In genomic region chr11:4250290-4250689, GRCm38 (mm10) we compare ENCODE assay signal across 24 mouse cellular contexts. TPM values are rescaled to one million over a fixed set of nuclear protein-coding genes. Genes with fewer than 3 reads are reported as not detected.
A peak's percentile ranks its signal among the peaks of the same experiment; 100 is the strongest.
DNase-seq lines count a peak whose midpoint lies in the region; ATAC-seq and TF ChIP-seq lines count a peak whose summit lies in the region.
"Had no signal": no experiment of that assay in that cellular context is flagged by ENCODE, and none has a peak within 500 bp of the region (broad histone marks: within the 10 kb centered on the region; RNA-seq: fewer than 3 reads in every experiment).

No protein-coding gene starts in this region.

- TF ChIP-seq EP300 in stomach, postnatal 0 days (optimal IDR thresholded peaks at IDR 0.05): no peak

- intact Hi-C loops in gastrocnemius, adult 2 months (cut with DNase I): no loop called here

- H3K79me2 ChIP-seq in liver, adult 2 months (ENCODE audit: control insufficient read depth, insufficient read depth, low read length): no peaks in the 10 kb centered on the region

- no peaks in the 10 kb centered on the region for H3K27me3 ChIP-seq in liver, adult 2 months (ENCODE audit: control insufficient read depth, insufficient read depth, low read length)
- no peaks in the 10 kb centered on the region for H3K27me3 ChIP-seq in liver, embryonic 11.5 days (replicated peaks; ENCODE audit: control insufficient read depth, insufficient read depth, low read length)
- no peaks in the 10 kb centered on the region for H3K27me3 ChIP-seq in stomach, embryonic 15.5 days (replicated peaks)
- H3K27me3 ChIP-seq in stomach, postnatal 0 days (ENCODE audit: control insufficient read depth, insufficient read depth, low read length): no peaks in the 10 kb centered on the region
- no peaks in the 10 kb centered on the region for H3K27me3 ChIP-seq in liver, embryonic 16.5 days (ENCODE audit: control insufficient read depth, insufficient read depth, low read depth, low read length)
- no peaks in the 10 kb centered on the region for H3K27me3 ChIP-seq in limb, embryonic 10.5 days (ENCODE audit: low read depth, poor library complexity, severe bottlenecking)
- H3K27me3 ChIP-seq: embryonic facial prominence, embryonic 15.5 days; heart, embryonic 15.5 days; hindbrain, embryonic 13.5 days had no signal

- no peaks in the 10 kb centered on the region; the same call in 1 of the 2 replicates for H3K4me1 ChIP-seq in liver, adult 2 months (ENCODE audit: control insufficient read depth, insufficient read depth, low read length)
- peaks cover 8% of the 10 kb centered on the region for H3K4me1 ChIP-seq in liver, embryonic 11.5 days (replicated peaks; ENCODE audit: control insufficient read depth, insufficient read depth, low read length)
- no peaks in the 10 kb centered on the region for H3K4me1 ChIP-seq in stomach, embryonic 15.5 days
- no peaks in the 10 kb centered on the region for H3K4me1 ChIP-seq in stomach, postnatal 0 days (replicated peaks; ENCODE audit: control insufficient read depth, insufficient read depth)
- peaks cover 13% of the 10 kb centered on the region for H3K4me1 ChIP-seq in liver, embryonic 16.5 days (ENCODE audit: control insufficient read depth, low read depth, low read length)
- peaks cover 15% of the 10 kb centered on the region for H3K4me1 ChIP-seq in limb, embryonic 10.5 days
- H3K4me1 ChIP-seq: embryonic facial prominence, embryonic 15.5 days; heart, embryonic 10.5 days; heart, embryonic 15.5 days; hindbrain, embryonic 13.5 days had no signal

- no peak for ATAC-seq in liver, embryonic 11.5 days (replicated peaks; ENCODE audit: low FRiP score)
- ATAC-seq in stomach, embryonic 15.5 days (ENCODE audit: insufficient read depth, low FRiP score, low read depth): 0 out of 2 replicates have a peak, but pooled peaks have one; percentile 39
- ATAC-seq in stomach, postnatal 0 days (ENCODE audit: low FRiP score, low TSS enrichment): no peak
- ATAC-seq in liver, embryonic 16.5 days (ENCODE audit: low read depth): peak; percentile 89
- ATAC-seq: forebrain, embryonic 14.5 days had no signal

- no peak overlapping the region for H3K27ac ChIP-seq in liver, adult 2 months (replicated peaks; ENCODE audit: insufficient read depth, low read depth, low read length)
- H3K27ac ChIP-seq in liver, embryonic 11.5 days (ENCODE audit: low read depth, low read length): no peak overlapping the region
- H3K27ac ChIP-seq in stomach, embryonic 15.5 days: no peak overlapping the region
- H3K27ac ChIP-seq in stomach, postnatal 0 days (replicated peaks): no peak overlapping the region
- peak overlapping the region; percentile 38; the same call in 1 of the 2 replicates for H3K27ac ChIP-seq in liver, embryonic 16.5 days (ENCODE audit: low read length)
- no peak overlapping the region for H3K27ac ChIP-seq in limb, embryonic 10.5 days
- H3K27ac ChIP-seq in gastrocnemius, adult 2 months: no peak overlapping the region
- H3K27ac ChIP-seq: embryonic facial prominence, embryonic 15.5 days; forebrain, embryonic 10.5 days; heart, embryonic 10.5 days; heart, embryonic 15.5 days; hindbrain, embryonic 13.5 days had no signal

- peak; percentile 42 for DNase-seq in liver, adult 2 months (ENCODE audit: extremely low read depth, low read depth, low spot score)
- DNase-seq in liver, embryonic 11.5 days (ENCODE audit: low spot score): no peak
- no peak for DNase-seq in stomach, postnatal 0 days (ENCODE audit: low spot score)
- DNase-seq in limb, embryonic 10.5 days (ENCODE audit: low spot score): no peak
- DNase-seq in gastrocnemius, adult 2 months: no peak
- DNase-seq: adrenal gland, postnatal 25 days; cerebellum, adult 18-20 months; cerebellum, adult 9-11 months; embryo, embryonic 11 days; gastrocnemius, postnatal 36 days; heart, adult 18-20 months; heart, postnatal 14 days had no signal

- H3K9ac ChIP-seq in liver, adult 2 months (ENCODE audit: low read depth, low read length): no peak overlapping the region
- H3K9ac ChIP-seq in liver, embryonic 11.5 days (ENCODE audit: low read depth, low read length): no peak overlapping the region
- no peak overlapping the region for H3K9ac ChIP-seq in stomach, embryonic 15.5 days
- no peak overlapping the region for H3K9ac ChIP-seq in stomach, postnatal 0 days (ENCODE audit: low read length)
- no peak overlapping the region for H3K9ac ChIP-seq in liver, embryonic 16.5 days (ENCODE audit: low read depth, low read length)
- H3K9ac ChIP-seq: embryonic facial prominence, embryonic 15.5 days; heart, embryonic 15.5 days; hindbrain, embryonic 13.5 days had no signal

- no peak for TF ChIP-seq CTCF in liver, adult 2 months (IDR thresholded peaks at IDR 0.05; ENCODE audit: low read depth, low read length)
- no peak for TF ChIP-seq CTCF in stomach, postnatal 0 days (IDR thresholded peaks at IDR 0.05; ENCODE audit: low read depth)
- TF ChIP-seq CTCF in gastrocnemius, adult 2 months (IDR thresholded peaks at IDR 0.05): no peak

- no peaks in the 10 kb centered on the region for H3K36me3 ChIP-seq in liver, adult 2 months (ENCODE audit: control insufficient read depth, insufficient read depth, low read length)
- H3K36me3 ChIP-seq in liver, embryonic 11.5 days (ENCODE audit: control insufficient read depth, insufficient read depth, low read length): no peaks in the 10 kb centered on the region
- no peaks in the 10 kb centered on the region for H3K36me3 ChIP-seq in stomach, embryonic 15.5 days
- no peaks in the 10 kb centered on the region for H3K36me3 ChIP-seq in stomach, postnatal 0 days (ENCODE audit: control insufficient read depth, insufficient read depth, low read length)
- no peaks in the 10 kb centered on the region for H3K36me3 ChIP-seq in liver, embryonic 16.5 days (ENCODE audit: control insufficient read depth, insufficient read depth)
- no peaks in the 10 kb centered on the region for H3K36me3 ChIP-seq in limb, embryonic 10.5 days
- H3K36me3 ChIP-seq: embryonic facial prominence, embryonic 15.5 days; forebrain, embryonic 10.5 days; heart, embryonic 10.5 days; heart, embryonic 15.5 days; hindbrain, embryonic 13.5 days had no signal

- WGBS in liver, adult 2 months: 45% methylated on average over 7 of the region's 7 CpGs
- WGBS in liver, embryonic 11.5 days: 76% methylated on average over 7 of the region's 7 CpGs
- WGBS in stomach, embryonic 15.5 days: 78% methylated on average over 7 of the region's 7 CpGs
- 72% methylated on average over 7 of the region's 7 CpGs for WGBS in stomach, postnatal 0 days
- WGBS in liver, embryonic 16.5 days (ENCODE audit: insufficient replicate concordance): 58% methylated on average over 7 of the region's 7 CpGs
- 76% methylated on average over 7 of the region's 7 CpGs for WGBS in limb, embryonic 10.5 days

- no peak for TF ChIP-seq POLR2A in liver, adult 2 months (IDR thresholded peaks at IDR 0.05; ENCODE audit: extremely low read depth, insufficient read depth, low read length)

- no peak overlapping the region for H3K4me3 ChIP-seq in liver, adult 2 months (ENCODE audit: insufficient read depth, low read depth, low read length)
- H3K4me3 ChIP-seq in liver, embryonic 11.5 days (ENCODE audit: low read depth, low read length): no peak overlapping the region
- H3K4me3 ChIP-seq in stomach, embryonic 15.5 days (replicated peaks): no peak overlapping the region
- no peak overlapping the region for H3K4me3 ChIP-seq in stomach, postnatal 0 days (ENCODE audit: low read depth, low read length)
- H3K4me3 ChIP-seq in liver, embryonic 16.5 days (ENCODE audit: low read depth, low read length): no peak overlapping the region
- no peak overlapping the region for H3K4me3 ChIP-seq in limb, embryonic 10.5 days
- no peak overlapping the region for H3K4me3 ChIP-seq in gastrocnemius, adult 2 months
- H3K4me3 ChIP-seq: embryonic facial prominence, embryonic 15.5 days; erythroblast, embryonic 14.5 days; forebrain, embryonic 10.5 days; heart, embryonic 10.5 days; heart, embryonic 15.5 days; hindbrain, embryonic 13.5 days had no signal

- no peaks in the 10 kb centered on the region for H3K9me3 ChIP-seq in liver, embryonic 11.5 days (ENCODE audit: control insufficient read depth, low read length)
- H3K9me3 ChIP-seq in stomach, embryonic 15.5 days: no peaks in the 10 kb centered on the region
- H3K9me3 ChIP-seq in stomach, postnatal 0 days (ENCODE audit: control insufficient read depth, low read length): no peaks in the 10 kb centered on the region
- H3K9me3 ChIP-seq in liver, embryonic 16.5 days (replicated peaks; ENCODE audit: control insufficient read depth, low read length): no peaks in the 10 kb centered on the region
- no peaks in the 10 kb centered on the region for H3K9me3 ChIP-seq in limb, embryonic 10.5 days (replicated peaks)
- H3K9me3 ChIP-seq: embryonic facial prominence, embryonic 15.5 days; forebrain, embryonic 10.5 days; heart, embryonic 10.5 days; heart, embryonic 15.5 days; hindbrain, embryonic 13.5 days had no signal

- no peak overlapping the region for H3K4me2 ChIP-seq in liver, embryonic 11.5 days
- no peak overlapping the region for H3K4me2 ChIP-seq in stomach, embryonic 15.5 days
- H3K4me2 ChIP-seq in stomach, postnatal 0 days (replicated peaks; ENCODE audit: low read depth): no peak overlapping the region
- no peak overlapping the region for H3K4me2 ChIP-seq in liver, embryonic 16.5 days (ENCODE audit: low read depth, low read length)
- H3K4me2 ChIP-seq: embryonic facial prominence, embryonic 15.5 days; heart, embryonic 15.5 days; hindbrain, embryonic 13.5 days had no signal

RNA-seq across cellular contexts. Expression of gene Lif, which starts 7.1 kb away (rescaled TPM):
- not detected in 2 replicates for total RNA-seq in liver, adult 2 months (2014; rRNA removed)
- polyA plus RNA-seq in liver, adult 2 months (2012; rRNA removed): 0.02 TPM in 2 replicates
- polyA plus RNA-seq in liver, embryonic 11.5 days (2014; fragmentation: Nextera tagmentation; extraction: Ambion mirVana): 0.06 TPM in 1 of 2 replicates, not detected in the other
- polyA plus RNA-seq in stomach, embryonic 15.5 days (2015; fragmentation: Nextera tagmentation; extraction: Ambion mirVana): 0.61 and 0.65 TPM in 2 replicates
- 0.61 and 1.1 TPM in 2 replicates for polyA plus RNA-seq in stomach, postnatal 0 days (2015; fragmentation: Nextera tagmentation; extraction: Ambion mirVana)
- polyA plus RNA-seq in liver, embryonic 16.5 days (2015; fragmentation: Nextera tagmentation; extraction: Ambion mirVana): 0.02 TPM in 1 of 2 replicates, not detected in the other
- 0.05 and 0.06 TPM in 2 replicates for polyA plus RNA-seq in limb, embryonic 10.5 days (2016; fragmentation: Nextera tagmentation; extraction: Ambion mirVana)
- total RNA-seq in gastrocnemius, adult 2 months (2021): under 1 TPM; 0.17 to 0.23 TPM
- polyA plus RNA-seq: erythroblast, embryonic 14.5 days; forebrain, embryonic 14.5 days had no signal

RNA-seq across cellular contexts. Expression of gene Osm, which starts 14.1 kb away (rescaled TPM):
- total RNA-seq in liver, adult 2 months (2014; rRNA removed): 0.47 TPM in 1 of 2 replicates, not detected in the other
- polyA plus RNA-seq in liver, adult 2 months (2012; rRNA removed): not detected in 2 replicates
- polyA plus RNA-seq in liver, embryonic 11.5 days (2014; fragmentation: Nextera tagmentation; extraction: Ambion mirVana): 0.32 and 0.33 TPM in 2 replicates
- polyA plus RNA-seq in stomach, embryonic 15.5 days (2015; fragmentation: Nextera tagmentation; extraction: Ambion mirVana): 0.22 TPM in 2 replicates
- polyA plus RNA-seq in stomach, postnatal 0 days (2015; fragmentation: Nextera tagmentation; extraction: Ambion mirVana): 0.05 and 0.11 TPM in 2 replicates
- polyA plus RNA-seq in liver, embryonic 16.5 days (2015; fragmentation: Nextera tagmentation; extraction: Ambion mirVana): 0.40 and 0.53 TPM in 2 replicates
- not detected in 2 replicates for polyA plus RNA-seq in limb, embryonic 10.5 days (2016; fragmentation: Nextera tagmentation; extraction: Ambion mirVana)
- total RNA-seq in gastrocnemius, adult 2 months (2021): not detected
- total RNA-seq: adrenal gland, postnatal 25 days; gastrocnemius, adult 8-10 months; gastrocnemius, postnatal 36 days had no signal
- polyA plus RNA-seq: C2C12; embryonic facial prominence, embryonic 11.5 days; forebrain, embryonic 10.5 days had no signal

RNA-seq across cellular contexts. Expression of gene Castor1, which starts 32.3 kb away (rescaled TPM):
- 1.4 and 1.7 TPM in 2 replicates for total RNA-seq in liver, adult 2 months (2014; rRNA removed)
- 2.3 and 2.5 TPM in 2 replicates for polyA plus RNA-seq in liver, adult 2 months (2012; rRNA removed)
- polyA plus RNA-seq in liver, embryonic 11.5 days (2014; fragmentation: Nextera tagmentation; extraction: Ambion mirVana): 2.0 and 2.4 TPM in 2 replicates
- polyA plus RNA-seq in stomach, embryonic 15.5 days (2015; fragmentation: Nextera tagmentation; extraction: Ambion mirVana): 3.8 and 4.8 TPM in 2 replicates
- polyA plus RNA-seq in stomach, postnatal 0 days (2015; fragmentation: Nextera tagmentation; extraction: Ambion mirVana): 9.6 and 9.7 TPM in 2 replicates
- polyA plus RNA-seq in liver, embryonic 16.5 days (2015; fragmentation: Nextera tagmentation; extraction: Ambion mirVana): 1.2 and 1.7 TPM in 2 replicates
- polyA plus RNA-seq in limb, embryonic 10.5 days (2016; fragmentation: Nextera tagmentation; extraction: Ambion mirVana): 1.8 and 2.1 TPM in 2 replicates
- 1 to 10 TPM; 2.0 to 2.6 TPM for total RNA-seq in gastrocnemius, adult 2 months (2021)

Comparison
In these comparisons a context has a peak if more than half of its experiments do, and no peak if none do; other contexts are left out.
1. ATAC-seq: peak in stomach, embryonic 15.5 days (single experiment) and liver, embryonic 16.5 days (single experiment); none in liver, embryonic 11.5 days (single experiment) and stomach, postnatal 0 days (single experiment).